Mouse (Mus musculus) adrenal gland, adult 8-10 months (tissue): ENCODE measurements around the gene Spef1. TPM values are rescaled to one million over a fixed set of nuclear protein-coding genes. Genes with fewer than 3 reads are reported as not detected.

Source experiments
- total RNA-seq, 4 experiments: library from RNA; stranded (reverse); gene quantifications; 2 replicates each; pipeline ENCODE4 v1.2.4; 2022

The Spef1 gene
- total RNA-seq, 4 experiments from 2014 or later, result 4.0 to 6.4 (median 5.1) TPM

Other genes starting within 250 kb of the Spef1 start
- 1 to 10 TPM; 5.6 to 7.2 (median 6.3) TPM for gene Gfra4, start 144.2 kb downstream of the Spef1 start, total RNA-seq
- 1 to 10 TPM; 2.0 to 4.2 (median 3.6) TPM for gene Adam33, start 123.5 kb downstream of the Spef1 start, total RNA-seq
- gene Siglec1, start 100.5 kb downstream of the Spef1 start, total RNA-seq, result 1 to 10 TPM; 5.1 to 6.4 (median 6.3) TPM
- 10 to 100 TPM in 2 of 4 experiments, 1 to 10 TPM in 2; 8.1 to 16.8 (median 10.4) TPM for gene Hspa12b, start 60.0 kb downstream of the Spef1 start, total RNA-seq
- not detected for gene Gm11037, start 53.8 kb downstream of the Spef1 start, total RNA-seq
- 10 to 100 TPM; 32.2 to 68.7 (median 53.9) TPM for gene 1700037H04Rik, start 27.2 kb downstream of the Spef1 start, total RNA-seq
- gene Cenpb, start 7.2 kb downstream of the Spef1 start, total RNA-seq, result 10 to 100 TPM; 63.5 to 76.9 (median 73.5) TPM
- 1 to 10 TPM; 4.5 to 9.4 (median 6.3) TPM for gene Cdc25b, start 333 bp downstream of the Spef1 start, total RNA-seq
- gene Ap5s1, start 19.8 kb upstream of the Spef1 start, total RNA-seq, result 10 to 100 TPM; 24.4 to 29.0 (median 26.6) TPM
- 10 to 100 TPM; 45.2 to 50.0 (median 46.1) TPM for gene Mavs, start 46.8 kb upstream of the Spef1 start, total RNA-seq
- gene Pank2, start 75.2 kb upstream of the Spef1 start, total RNA-seq, result 10 to 100 TPM; 49.0 to 61.9 (median 53.7) TPM
- 10 to 100 TPM in 2 of 4 experiments, 1 to 10 TPM in 2; 6.2 to 16.7 (median 11.0) TPM for gene Rnf24, start 165.6 kb upstream of the Spef1 start, total RNA-seq